Mouse (Mus musculus) heart, embryonic 14.5 days (tissue): ENCODE data around the gene Wapl. TPM values are rescaled to one million over a fixed set of nuclear protein-coding genes. Genes with fewer than 3 reads are reported as not detected.

Experiments
- ATAC-seq: fragments of 200-750 bp; cut with Nextera tagmentation; 2 replicates; pipeline ENCODE4 v1.8.0; 2017; ENCODE audit warnings: low read depth, moderate TSS enrichment; ENCODE audit not compliant: insufficient number of reproducible peaks, insufficient read depth, low FRiP score
- H3K27ac ChIP-seq, 2 experiments: fragments of 200-500 bp in 1 of 2; fragments of 300-500 bp in 1 of 2; sonication (generic) in 1 of 2; replicated peaks in 1 of 2; 2 replicates each; pipeline ENCODE4 v1.5.1; 2012 to 2014; ENCODE audit warnings: low read depth in 2 of 2, low read length in 2 of 2, control low read depth in 1 of 2, mild to moderate bottlenecking in 1 of 2, mixed read lengths in 1 of 2; ENCODE audit not compliant: control insufficient read depth in 1 of 2, insufficient read depth in 1 of 2
- H3K27me3 ChIP-seq: fragments of 300-500 bp; sonication (generic); 2 replicates; pipeline ENCODE4 v1.6.1; 2014; ENCODE audit warnings: mild to moderate bottlenecking, low read length, control low read depth; ENCODE audit not compliant: control insufficient read depth, insufficient read depth
- H3K36me3 ChIP-seq: fragments of 300-500 bp; sonication (generic); 2 replicates; pipeline ENCODE4 v1.6.1; 2014; ENCODE audit warnings: mild to moderate bottlenecking, control low read depth, low read length, mixed read lengths; ENCODE audit not compliant: control insufficient read depth, insufficient read depth
- H3K4me1 ChIP-seq, 2 experiments: fragments of 200-500 bp in 1 of 2; fragments of 300-500 bp in 1 of 2; sonication (generic) in 1 of 2; 2 replicates each; pipeline ENCODE4 v1.6.1; 2012 to 2014; ENCODE audit warnings: low read length in 2 of 2, control low read depth in 1 of 2, mixed read lengths in 1 of 2; ENCODE audit not compliant: control insufficient read depth in 2 of 2, insufficient read depth in 2 of 2
- H3K4me2 ChIP-seq: fragments of 300-500 bp; sonication (generic); 2 replicates; pipeline ENCODE4 v1.6.1; 2014; ENCODE audit warnings: mild to moderate bottlenecking, low read length
- H3K4me3 ChIP-seq, 2 experiments: fragments of 200-500 bp in 1 of 2; fragments of 300-500 bp in 1 of 2; sonication (generic) in 1 of 2; 2 replicates each; pipeline ENCODE4 v1.5.1; 2012 to 2014; ENCODE audit warnings: low read length in 2 of 2, mild to moderate bottlenecking in 2 of 2, control low read depth in 1 of 2, low read depth in 1 of 2, moderate library complexity in 1 of 2; ENCODE audit not compliant: control insufficient read depth in 1 of 2, insufficient read depth in 1 of 2
- H3K9ac ChIP-seq: fragments of 300-500 bp; sonication (generic); 2 replicates; pipeline ENCODE4 v1.6.1; 2014; ENCODE audit warnings: mild to moderate bottlenecking, low read length
- H3K9me3 ChIP-seq: fragments of 300-500 bp; sonication (generic); 2 replicates; pipeline ENCODE4 v1.6.1; 2016; ENCODE audit warnings: low read length, control low read depth; ENCODE audit not compliant: control insufficient read depth
- WGBS: fragments of 180-500 bp; shearing (Covaris S2); extraction: QIAGEN DNeasy Blood & Tissue Kit; methylation state at CpG from one replicate; pipeline ENCODE4 v1.1.7; 2014; 5-methylcytosine and 5-hydroxymethylcytosine counted together
- polyA plus RNA-seq: library from polyadenylated mRNA; unstranded; fragments of >200 nt; fragmentation: Nextera tagmentation; extraction: Ambion mirVana; gene quantifications from 2 replicates; pipeline ENCODE4 v1.2.1, GENCODE M21; 2014

Gene Wapl
- polyA plus RNA-seq, 1 experiment from 2014 or later, result 19.9 TPM

DNA sequence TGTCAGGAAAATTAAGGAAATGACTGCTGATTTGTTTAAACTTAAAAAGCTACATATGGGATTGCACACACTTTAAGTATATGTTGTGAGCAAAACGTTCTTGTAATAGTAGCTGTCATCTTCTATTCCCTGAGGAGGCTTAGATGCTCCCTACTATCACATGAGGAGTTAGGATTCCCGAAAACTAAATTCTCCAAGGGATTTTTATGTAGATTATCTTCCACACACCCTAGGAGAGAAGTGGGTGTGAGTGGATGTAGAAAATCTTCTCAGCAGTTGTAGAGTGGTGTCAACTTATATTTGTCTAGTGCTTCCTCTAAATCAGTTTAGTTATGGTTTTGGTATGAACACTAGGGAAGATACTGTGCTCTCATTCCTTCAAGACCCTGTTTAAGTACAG, 36.5 kb downstream of the Wapl start:
- no peak overlapping the region for H3K4me2 ChIP-seq
- H3K27me3 ChIP-seq, result no peaks in the 10 kb centered on the region
- WGBS, result 85% methylated on average over 2 of the region's 2 CpGs
- H3K4me1 ChIP-seq, result no peaks in the 10 kb centered on the region
- no peak overlapping the region for H3K27ac ChIP-seq
- ATAC-seq, result no peak
- no peak overlapping the region for H3K9ac ChIP-seq
- H3K4me3 ChIP-seq, result no peak overlapping the region
- no peaks in the 10 kb centered on the region for H3K9me3 ChIP-seq
- peaks cover 24% of the 10 kb centered on the region for H3K36me3 ChIP-seq

DNA sequence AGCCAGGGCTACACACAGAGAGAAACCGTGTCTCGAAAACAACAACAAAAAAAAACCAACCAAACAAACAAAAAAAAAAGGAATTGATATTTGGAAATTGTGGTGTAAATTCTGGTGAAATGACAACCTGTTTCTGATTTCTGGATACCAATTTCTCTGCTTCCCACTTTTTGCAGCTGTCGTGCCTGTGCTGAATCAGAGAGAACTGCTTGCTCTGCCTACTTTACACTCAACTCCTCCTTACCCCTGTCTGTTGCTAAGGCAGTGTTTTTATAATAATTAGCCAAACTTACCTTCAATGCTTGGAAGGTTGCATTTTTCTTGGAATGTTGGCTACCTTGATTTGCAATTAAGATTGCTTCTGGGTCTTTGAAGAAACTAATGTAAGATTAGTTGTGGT, 38.3 kb downstream of the Wapl start:
- Histone ChIP-seq H3K4me1 (no peaks in the 10 kb centered on the region), H3K36me3 (peaks cover 24% of the 10 kb centered on the region), H3K27me3 (no peaks in the 10 kb centered on the region), H3K27ac (no peak overlapping the region), H3K9ac (no peak overlapping the region), H3K4me3 (no peak overlapping the region), H3K4me2 (no peak overlapping the region), H3K9me3 (no peaks in the 10 kb centered on the region)
- 94% methylated on average over 3 of the region's 3 CpGs for WGBS
- ATAC-seq, result no peak

DNA sequence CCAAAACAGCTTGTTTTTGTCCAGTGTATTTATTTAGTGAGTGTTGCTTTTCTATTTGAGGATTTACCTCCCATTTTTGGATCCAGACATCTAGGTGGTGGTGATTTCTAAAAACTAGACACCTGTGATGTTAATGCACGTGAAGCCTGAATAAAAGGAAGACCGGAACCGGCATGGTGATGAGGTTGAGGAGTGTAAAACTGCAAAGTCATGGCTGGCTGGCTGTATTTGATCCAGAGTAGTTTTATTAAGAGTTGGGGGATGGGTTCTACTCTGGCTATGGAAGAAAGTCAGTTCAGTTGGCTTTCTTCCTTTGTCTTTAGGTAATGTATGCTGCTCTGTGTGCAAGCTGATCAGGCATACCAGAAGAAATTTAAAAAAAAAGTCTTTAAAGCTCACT, 39.1 kb downstream of the Wapl start:
- Histone ChIP-seq H3K9me3 (no peaks in the 10 kb centered on the region), H3K4me2 (no peak overlapping the region), H3K4me3 (no peak overlapping the region), H3K27me3 (no peaks in the 10 kb centered on the region), H3K9ac (no peak overlapping the region), H3K27ac (no peak overlapping the region), H3K4me1 (no peaks in the 10 kb centered on the region), H3K36me3 (peaks cover 24% of the 10 kb centered on the region)
- WGBS, result 89% methylated on average over 3 of the region's 3 CpGs
- no peak for ATAC-seq

DNA sequence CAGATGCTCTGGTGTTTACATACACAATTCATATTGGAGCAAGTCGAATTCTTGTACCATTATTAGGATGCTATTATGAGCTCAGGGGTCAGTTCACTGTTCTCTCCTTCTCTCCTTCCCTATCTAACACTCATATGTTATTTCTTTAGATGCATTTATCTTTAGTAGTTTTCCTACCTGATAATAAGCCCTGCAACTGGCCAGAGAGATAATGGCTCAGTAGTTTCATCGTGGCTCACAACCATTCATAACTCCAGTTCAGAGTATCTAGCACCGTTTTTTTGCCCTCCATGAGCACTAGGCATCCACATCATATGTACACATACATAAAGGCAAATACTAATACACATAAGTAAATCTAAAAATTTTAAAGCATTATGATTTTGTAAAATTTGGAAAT, 44.4 kb downstream of the Wapl start:
- no peak for ATAC-seq

DNA sequence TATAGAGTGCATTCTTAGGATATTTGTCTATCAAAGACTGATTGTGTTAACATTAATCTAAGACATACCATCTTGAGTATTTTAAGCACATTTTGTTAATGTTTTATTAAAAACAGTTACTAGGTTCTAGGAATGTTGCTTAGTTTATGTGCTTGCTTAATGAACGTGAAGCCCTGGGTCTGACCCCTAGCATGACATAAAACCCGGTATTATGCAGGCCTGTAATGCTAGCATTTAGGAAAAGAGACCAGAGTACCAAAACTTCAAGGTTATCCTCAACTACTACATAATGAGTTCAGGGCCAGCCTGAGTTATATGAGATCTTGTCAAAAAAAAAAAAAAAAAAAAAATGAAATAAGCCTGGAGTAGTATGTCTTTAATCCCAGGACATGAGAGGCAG, 54.0 kb downstream of the Wapl start:
- no peaks in the 10 kb centered on the region for H3K4me1 ChIP-seq
- no peak overlapping the region for H3K4me2 ChIP-seq
- no peak overlapping the region for H3K4me3 ChIP-seq
- no peak for ATAC-seq
- 93% methylated on average over 2 of the region's 2 CpGs for WGBS
- peaks cover 70% of the 10 kb centered on the region for H3K36me3 ChIP-seq
- no peak overlapping the region for H3K9ac ChIP-seq
- no peaks in the 10 kb centered on the region for H3K9me3 ChIP-seq
- H3K27me3 ChIP-seq, result no peaks in the 10 kb centered on the region
- no peak overlapping the region for H3K27ac ChIP-seq

More for the DNA sequence above, 44.4 kb downstream of the Wapl start:
- Histone ChIP-seq H3K9ac (no peak overlapping the region), H3K4me3 (no peak overlapping the region), H3K27ac (no peak overlapping the region), H3K9me3 (no peaks in the 10 kb centered on the region), H3K4me2 (no peak overlapping the region), H3K27me3 (no peaks in the 10 kb centered on the region), H3K4me1 (no peaks in the 10 kb centered on the region), H3K36me3 (peaks cover 27% of the 10 kb centered on the region)
- WGBS, result 57% methylated on average over 3 of the region's 3 CpGs

DNA sequence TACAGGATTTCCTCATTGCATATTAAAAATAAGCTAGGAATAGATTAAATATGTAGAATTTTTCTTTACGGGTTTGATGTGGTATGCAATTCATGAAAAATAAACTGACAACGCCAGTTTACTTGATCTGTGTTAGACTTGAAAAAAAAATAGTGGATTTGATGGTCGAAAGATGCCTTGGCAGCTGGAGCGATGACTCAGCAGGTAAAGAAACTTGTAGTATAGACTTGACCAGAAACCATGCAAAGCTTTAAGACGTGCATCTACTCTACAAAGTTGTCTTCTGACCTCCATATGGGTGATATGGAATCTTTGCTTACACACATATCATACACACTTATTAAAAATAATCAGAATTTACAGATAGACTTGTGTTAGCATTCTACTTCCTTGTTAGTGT, 61.7 kb downstream of the Wapl start:
- Histone ChIP-seq H3K9ac (no peak overlapping the region), H3K4me2 (no peak overlapping the region), H3K27ac (no peak overlapping the region), H3K27me3 (no peaks in the 10 kb centered on the region), H3K4me1 (no peaks in the 10 kb centered on the region), H3K9me3 (no peaks in the 10 kb centered on the region), H3K36me3 (peaks cover 70% of the 10 kb centered on the region), H3K4me3 (no peak overlapping the region)
- no peak for ATAC-seq
- WGBS, result 91% methylated on average over 5 of the region's 5 CpGs

DNA sequence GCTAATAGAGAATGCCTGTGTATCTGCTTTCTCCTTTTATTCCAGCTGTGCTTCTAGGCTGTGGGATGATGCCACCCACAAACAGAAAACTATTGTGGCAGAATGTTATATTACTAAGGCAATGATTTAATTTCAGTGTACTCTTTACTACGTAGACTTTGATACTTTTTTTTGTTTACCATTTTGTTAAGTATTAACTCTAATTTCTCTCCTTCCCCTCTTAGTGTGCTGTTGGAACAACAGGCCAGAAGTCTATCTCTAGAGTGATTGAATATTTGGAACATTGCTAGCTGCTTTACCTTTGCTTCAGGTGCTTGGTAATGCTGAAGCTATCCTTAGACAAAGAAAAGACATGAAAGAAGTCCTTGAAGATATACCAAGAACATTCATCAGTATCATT, 71.7 kb downstream of the Wapl start:
- H3K4me1 ChIP-seq, result no peaks in the 10 kb centered on the region
- peaks cover 82% of the 10 kb centered on the region for H3K36me3 ChIP-seq
- no peak overlapping the region for H3K4me2 ChIP-seq
- 93% methylated on average over 1 of the region's 1 CpGs for WGBS
- no peak overlapping the region for H3K9ac ChIP-seq
- H3K27me3 ChIP-seq, result no peaks in the 10 kb centered on the region
- H3K4me3 ChIP-seq, result no peak overlapping the region
- H3K27ac ChIP-seq, result no peak overlapping the region
- ATAC-seq, result no peak
- H3K9me3 ChIP-seq, result no peaks in the 10 kb centered on the region

DNA sequence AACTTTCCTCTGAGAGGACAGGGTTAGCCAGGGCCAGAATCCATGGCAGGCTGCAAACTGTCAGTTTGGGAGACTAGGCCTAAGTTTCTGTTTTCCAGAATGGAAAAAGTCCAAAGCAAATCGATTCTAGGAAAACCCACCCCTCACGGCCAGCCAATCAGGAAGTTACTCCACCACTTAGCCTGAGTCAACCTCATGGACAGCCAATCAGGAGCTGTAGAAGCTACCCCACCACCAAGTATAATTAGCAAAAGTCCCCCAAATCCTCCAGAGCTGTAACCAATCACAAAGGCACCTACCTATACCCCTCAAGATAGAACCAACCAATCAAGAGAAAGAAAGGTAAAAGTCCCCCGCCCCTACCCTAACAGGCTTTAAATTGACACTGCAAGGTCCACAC, 82.0 kb downstream of the Wapl start:
- no peak for ATAC-seq
- peaks cover 5% of the 10 kb centered on the region; the same call in 1 of the 2 replicates for H3K36me3 ChIP-seq
- H3K4me2 ChIP-seq, result no peak overlapping the region
- H3K27me3 ChIP-seq, result no peaks in the 10 kb centered on the region
- H3K9ac ChIP-seq, result no peak overlapping the region
- H3K4me1 ChIP-seq, result peaks cover 3 to 8% of the 10 kb centered on the region in 2 experiments; a peak in 3 of 4 replicates
- no peak overlapping the region for H3K4me3 ChIP-seq
- WGBS, result 72% methylated on average over 3 of the region's 3 CpGs
- no peak overlapping the region for H3K27ac ChIP-seq
- no peaks in the 10 kb centered on the region for H3K9me3 ChIP-seq
